Mouse (Mus musculus): Measurements from ENCODE around the gene Topors.

GRCm38 (mm10) chr4:40229723-40230122, 39.9 kb downstream of the Topors start:
- TF ChIP-seq CTCF (IDR thresholded peaks at IDR 0.05 in 2 of 3, conservative IDR thresholded peaks at IDR 0.05 in 1 of 3; ENCODE audit: control insufficient read depth in 1 of 3, insufficient read depth in 1 of 3, low read depth in 2 of 3, low read length in 3 of 3, poor library complexity in 1 of 3, severe bottlenecking in 1 of 3) = no peak
- no peak for TF ChIP-seq ZMIZ1 (IDR thresholded peaks at IDR 0.05; ENCODE audit: low read depth, low read length)
- no peak for TF ChIP-seq MAX (IDR thresholded peaks at IDR 0.05; ENCODE audit: low read length)
- TF ChIP-seq POLR2A (IDR thresholded peaks at IDR 0.05; ENCODE audit: control insufficient read depth in 1 of 2, insufficient read depth in 1 of 2, low read depth in 1 of 2, low read length in 2 of 2, poor library complexity in 1 of 2) = no peak
- no peak for TF ChIP-seq E2F4 (IDR thresholded peaks at IDR 0.05; ENCODE audit: borderline replicate concordance, low read depth, low read length)
- no peak for TF ChIP-seq MAZ (IDR thresholded peaks at IDR 0.05; ENCODE audit: low read depth, low read length)
